8 mouse cellular contexts compared by ENCODE assay signal in the genomic region with DNA sequence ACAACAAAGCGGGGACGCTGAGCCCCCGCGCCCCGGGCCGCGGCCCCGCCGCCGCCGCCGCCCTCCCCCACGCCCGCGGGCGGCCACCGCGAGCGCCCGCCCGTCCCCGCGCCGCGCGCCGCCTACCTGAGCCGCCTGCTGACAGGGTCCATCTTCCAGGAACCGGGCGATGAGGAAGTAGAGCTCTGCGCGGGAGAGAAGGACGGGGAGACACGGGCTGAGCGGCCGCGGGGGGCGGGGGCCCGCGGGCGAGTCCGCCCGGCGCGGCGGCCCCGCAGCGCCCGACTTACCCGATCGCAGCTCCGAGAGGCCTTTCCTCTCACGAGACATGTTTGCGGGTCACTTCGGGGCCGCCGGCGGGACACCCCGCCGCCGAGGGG. TPM values are rescaled to one million over a fixed set of nuclear protein-coding genes. Genes with fewer than 3 reads are reported as not detected.
A peak's percentile ranks its signal among the peaks of the same experiment; 100 is the strongest.
DNase-seq lines count a peak whose midpoint lies in the region; ATAC-seq and TF ChIP-seq lines count a peak whose summit lies in the region.

No protein-coding gene starts in this region.

- no peak for TF ChIP-seq CTCF in lung, adult 2 months (IDR thresholded peaks at IDR 0.05; ENCODE audit: insufficient read depth, low read length)

- 0 out of 2 replicates have a peak, but pooled peaks cover 5% of the 10 kb centered on the region for H3K36me3 ChIP-seq in embryonic facial prominence, embryonic 14.5 days (ENCODE audit: control insufficient read depth, insufficient read depth, low read length)
- H3K36me3 ChIP-seq in limb, embryonic 11.5 days (ENCODE audit: control insufficient read depth, insufficient read depth, low read length), result no peaks in the 10 kb centered on the region
- H3K36me3 ChIP-seq in neural tube, embryonic 14.5 days (ENCODE audit: control insufficient read depth, insufficient read depth, low read length), result no peaks in the 10 kb centered on the region

- H3K9ac ChIP-seq in embryonic facial prominence, embryonic 14.5 days (ENCODE audit: low read depth, low read length), result peak overlapping the region; percentile 97
- H3K9ac ChIP-seq in limb, embryonic 11.5 days (ENCODE audit: low read length), result peak overlapping the region; percentile 99
- peak overlapping the region; percentile 95 for H3K9ac ChIP-seq in neural tube, embryonic 14.5 days (replicated peaks; ENCODE audit: low read depth, low read length)

- H3K4me2 ChIP-seq in embryonic facial prominence, embryonic 14.5 days (ENCODE audit: low read depth, low read length), result peak overlapping the region; percentile 67
- H3K4me2 ChIP-seq in limb, embryonic 11.5 days (ENCODE audit: low read depth, severe bottlenecking), result peak overlapping the region; percentile 31; the same call in 1 of the 2 replicates
- peak overlapping the region; percentile 65 for H3K4me2 ChIP-seq in neural tube, embryonic 14.5 days (ENCODE audit: low read depth, low read length)

- no peaks in the 10 kb centered on the region for H3K27me3 ChIP-seq in embryonic facial prominence, embryonic 14.5 days (replicated peaks; ENCODE audit: control insufficient read depth, insufficient read depth, low read length)
- H3K27me3 ChIP-seq in limb, embryonic 11.5 days (ENCODE audit: control insufficient read depth, insufficient read depth, low read length), result no peaks in the 10 kb centered on the region
- H3K27me3 ChIP-seq in neural tube, embryonic 14.5 days (ENCODE audit: control insufficient read depth, insufficient read depth, low read length), result no peaks in the 10 kb centered on the region; the same call in 1 of the 2 replicates

- H3K4me1 ChIP-seq in lung, adult 2 months (ENCODE audit: control insufficient read depth, insufficient read depth, low read length), result peaks cover 10% of the 10 kb centered on the region
- peaks cover 14% of the 10 kb centered on the region for H3K4me1 ChIP-seq in embryonic facial prominence, embryonic 14.5 days (ENCODE audit: control insufficient read depth, insufficient read depth, low read length)
- 0 out of 2 replicates have a peak, but pooled peaks cover 2% of the 10 kb centered on the region for H3K4me1 ChIP-seq in limb, embryonic 11.5 days (ENCODE audit: control insufficient read depth, insufficient read depth, low read length)
- H3K4me1 ChIP-seq in neural tube, embryonic 14.5 days (ENCODE audit: control insufficient read depth, insufficient read depth, low read length), result peaks cover 17% of the 10 kb centered on the region; the same call in 1 of the 2 replicates

- H3K4me3 ChIP-seq in lung, adult 2 months (replicated peaks; ENCODE audit: extremely low read depth, low read depth, low read length), result peak overlapping the region; percentile 90
- H3K4me3 ChIP-seq in embryonic facial prominence, embryonic 14.5 days (ENCODE audit: low read depth, low read length), result peak overlapping the region; percentile 90
- peak overlapping the region; percentile 84 for H3K4me3 ChIP-seq in limb, embryonic 11.5 days (ENCODE audit: low read depth, low read length)
- H3K4me3 ChIP-seq in neural tube, embryonic 14.5 days (ENCODE audit: low read depth, low read length), result peak overlapping the region; percentile 99

- H3K27ac ChIP-seq in embryonic facial prominence, embryonic 14.5 days (replicated peaks; ENCODE audit: low read depth, low read length), result peak overlapping the region; percentile 98
- H3K27ac ChIP-seq in limb, embryonic 11.5 days (replicated peaks; ENCODE audit: low read depth, low read length), result peak overlapping the region; percentile 99
- H3K27ac ChIP-seq in neural tube, embryonic 14.5 days (ENCODE audit: low read depth, low read length), result peak overlapping the region; percentile 99

- whole genome bisulfite sequencing in lung, adult 2 months, result under 1% methylated on average over 52 of the region's 61 CpGs
- 1% methylated on average over 12 of the region's 61 CpGs for WGBS in embryonic facial prominence, embryonic 14.5 days
- 0% methylated on average over 28 of the region's 61 CpGs for WGBS in limb, embryonic 11.5 days
- WGBS in neural tube, embryonic 14.5 days, result under 1% methylated on average over 46 of the region's 61 CpGs

- TF ChIP-seq POLR2A in lung, adult 2 months (IDR thresholded peaks at IDR 0.05; ENCODE audit: borderline replicate concordance, extremely low read depth, low read depth, low read length), result no peak

- DNase-seq in lung, adult 2 months, result no peak
- DNase-seq in lung, postnatal 25 days (ENCODE audit: low spot score), result no peak
- no peak for DNase-seq in embryonic facial prominence, embryonic 14.5 days (ENCODE audit: low spot score)
- no peak for DNase-seq in limb, embryonic 11.5 days (ENCODE audit: low spot score)
- no peak for DNase-seq in urinary bladder, postnatal 4 days (ENCODE audit: low spot score in 2 of 2)
- no peak for DNase-seq in MN1 (ENCODE audit: low spot score)
- DNase-seq in kidney, postnatal 10 days, result no peak

- peak; percentile 16 for ATAC-seq in embryonic facial prominence, embryonic 14.5 days (ENCODE audit: low read depth)
- peak; percentile 22 for ATAC-seq in limb, embryonic 11.5 days (ENCODE audit: insufficient number of reproducible peaks, low FRiP score, low TSS enrichment, low read depth)
- peak; percentile 35 for ATAC-seq in neural tube, embryonic 14.5 days (ENCODE audit: low read depth)

- H3K9me3 ChIP-seq in embryonic facial prominence, embryonic 14.5 days (ENCODE audit: control insufficient read depth, low read length), result no peaks in the 10 kb centered on the region
- no peaks in the 10 kb centered on the region for H3K9me3 ChIP-seq in limb, embryonic 11.5 days (ENCODE audit: control insufficient read depth, low read length)
- H3K9me3 ChIP-seq in neural tube, embryonic 14.5 days (ENCODE audit: control insufficient read depth, low read length), result no peaks in the 10 kb centered on the region

RNA-seq across cellular contexts. Expression of a gene that starts 0.4 kb away (rescaled TPM):
- 3.2 and 5.4 TPM in 2 replicates for polyA plus RNA-seq in lung, adult 2 months (2012; rRNA removed)
- 72.8 and 81.4 TPM in 2 replicates for polyA plus RNA-seq in embryonic facial prominence, embryonic 14.5 days (2014; fragmentation: Nextera tagmentation; extraction: Ambion mirVana)
- 144 and 145 TPM in 2 replicates for polyA plus RNA-seq in limb, embryonic 11.5 days (2014; fragmentation: Nextera tagmentation; extraction: Ambion mirVana)
- polyA plus RNA-seq in neural tube, embryonic 14.5 days (2014; fragmentation: Nextera tagmentation; extraction: Ambion mirVana), result 85.3 and 108 TPM in 2 replicates

Comparison
In these comparisons a context has a peak if more than half of its experiments do, and no peak if none do; other contexts are left out.
1. RNA of a gene that starts 0.4 kb away (polyA plus RNA-seq): 144 to 145 TPM in limb, embryonic 11.5 days, 85.3 to 108 TPM in neural tube, embryonic 14.5 days and 72.8 to 81.4 TPM in embryonic facial prominence, embryonic 14.5 days; 3.2 to 5.4 TPM in lung, adult 2 months; every median in the first group is over 10 times any median in the second.
2. Peak in every context shown above with its lines, with median percentiles within 50 percentile points of each other: H3K4me3 ChIP-seq, ATAC-seq, H3K27ac ChIP-seq, H3K4me2 ChIP-seq and H3K9ac ChIP-seq.